Mouse (Mus musculus) erythroblast, embryonic 14.5 days (primary cell): Measurements from ENCODE around the gene Unc50.

ENCODE experiments used
- GATA1 ChIP-seq: IDR thresholded peaks from 2 replicates; pipeline ENCODE4 v1.6.1; 2012; ENCODE audit warnings: low read length, inconsistent platforms, mixed read lengths
- TAL1 ChIP-seq: IDR thresholded peaks from 3 replicates; pipeline ENCODE4 v1.6.1; 2012; ENCODE audit warnings: low read length, inconsistent platforms, mixed read lengths

DNA sequence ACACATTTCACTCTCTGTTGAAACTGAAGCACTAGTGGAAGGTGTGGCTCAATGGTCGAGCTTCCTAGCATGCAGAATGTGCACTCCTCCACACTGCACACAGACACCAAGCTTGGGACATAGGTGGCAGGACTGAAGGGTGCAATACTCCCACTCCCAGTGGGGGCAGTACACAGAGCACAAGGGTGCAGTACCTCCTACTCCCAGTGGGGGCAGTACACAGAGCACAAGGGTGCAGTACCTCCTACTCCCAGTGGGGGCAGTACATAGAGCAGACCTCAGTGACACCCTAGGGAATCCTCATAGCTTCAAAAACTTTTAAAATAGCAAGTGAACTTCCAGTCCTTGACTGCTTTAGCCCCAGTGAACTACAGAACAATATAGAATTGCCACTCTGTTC is 10.5 kb upstream of the Unc50 start:
- TF ChIP-seq TAL1 (no peak), GATA1 (no peak)
